Mouse (Mus musculus): ENCODE data around the gene Cpvl.

Gene Cpvl

GRCm38 (mm10) chr6:53972238-53972743, 6.2 kb downstream of the Cpvl start:
- no peak for DNase-seq (ENCODE audit: low read depth, low spot score)

GRCm38 (mm10) chr6:53971729-53972128, 6.7 kb downstream of the Cpvl start:
- DNase-seq (ENCODE audit: low read depth, low spot score), result no peak

GRCm38 (mm10) chr6:53969081-53969480, 9.4 kb downstream of the Cpvl start:
- no peak for DNase-seq (ENCODE audit: low read depth, low spot score)

GRCm38 (mm10) chr6:53968550-53968949, 9.9 kb downstream of the Cpvl start:
- no peak for DNase-seq (ENCODE audit: low read depth, low spot score)

- no peak for DNase-seq (ENCODE audit: low read depth, low spot score)
Observed at GRCm38 (mm10) chr6:53966595-53966994, 11.9 kb downstream of the Cpvl start.

- DNase-seq (ENCODE audit: low read depth, low spot score), result no peak
Observed at GRCm38 (mm10) chr6:53965900-53966299, 12.6 kb downstream of the Cpvl start.

GRCm38 (mm10) chr6:53963906-53964496, 14.5 kb downstream of the Cpvl start:
- DNase-seq (ENCODE audit: low read depth, low spot score), result no peak

GRCm38 (mm10) chr6:53962006-53962405, 16.5 kb downstream of the Cpvl start:
- DNase-seq (ENCODE audit: low read depth, low spot score), result no peak

GRCm38 (mm10) chr6:53959826-53960225, 18.6 kb downstream of the Cpvl start:
- DNase-seq (ENCODE audit: low read depth, low spot score), result no peak

GRCm38 (mm10) chr6:53958321-53958720, 20.1 kb downstream of the Cpvl start:
- DNase-seq (ENCODE audit: low read depth, low spot score), result peak; percentile 69

GRCm38 (mm10) chr6:53956513-53956912, 22.0 kb downstream of the Cpvl start:
- DNase-seq (ENCODE audit: low read depth, low spot score), result no peak

GRCm38 (mm10) chr6:53955846-53956245, 22.6 kb downstream of the Cpvl start:
- DNase-seq (ENCODE audit: low read depth, low spot score), result no peak

GRCm38 (mm10) chr6:53955271-53955670, 23.2 kb downstream of the Cpvl start:
- DNase-seq (ENCODE audit: low read depth, low spot score), result no peak

GRCm38 (mm10) chr6:53954106-53954505, 24.4 kb downstream of the Cpvl start:
- DNase-seq (ENCODE audit: low read depth, low spot score), result no peak

GRCm38 (mm10) chr6:53953348-53953747, 25.1 kb downstream of the Cpvl start:
- DNase-seq (ENCODE audit: low read depth, low spot score), result no peak

GRCm38 (mm10) chr6:53951421-53951820, 27.1 kb downstream of the Cpvl start:
- no peak for DNase-seq (ENCODE audit: low read depth, low spot score)

- no peak for DNase-seq (ENCODE audit: low read depth, low spot score)
Observed at GRCm38 (mm10) chr6:53950876-53951275, 27.6 kb downstream of the Cpvl start.

- DNase-seq (ENCODE audit: low read depth, low spot score), result no peak
Observed at GRCm38 (mm10) chr6:53948388-53949035, 30.0 kb downstream of the Cpvl start.

- no peak for DNase-seq (ENCODE audit: low read depth, low spot score)
Observed at GRCm38 (mm10) chr6:53944887-53945286, 33.6 kb downstream of the Cpvl start.

- no peak for DNase-seq (ENCODE audit: low read depth, low spot score)
Observed at GRCm38 (mm10) chr6:53944417-53944816, 34.1 kb downstream of the Cpvl start.

- no peak for DNase-seq (ENCODE audit: low read depth, low spot score)
Observed at GRCm38 (mm10) chr6:53942190-53942831, 36.2 kb downstream of the Cpvl start.

GRCm38 (mm10) chr6:53939752-53940151, 38.7 kb downstream of the Cpvl start:
- no peak for DNase-seq (ENCODE audit: low read depth, low spot score)

- DNase-seq (ENCODE audit: low read depth, low spot score), result no peak
Observed at GRCm38 (mm10) chr6:53938942-53939341, 39.5 kb downstream of the Cpvl start.
